Mouse (Mus musculus) neural tube, embryonic 13.5 days (tissue): ENCODE measurements around the gene Gm5105. TPM values are rescaled to one million over a fixed set of nuclear protein-coding genes. Genes with fewer than 3 reads are reported as not detected.

Source experiments
- ATAC-seq: fragments of 200-750 bp; cut with Nextera tagmentation; 2 replicates; pipeline ENCODE4 v1.8.0; 2017; ENCODE audit warnings: low read depth, mild to moderate bottlenecking, moderate TSS enrichment, moderate library complexity
- H3K27ac ChIP-seq: fragments of 300-500 bp; sonication (generic); replicated peaks from 2 replicates; pipeline ENCODE4 v1.5.1; 2015; ENCODE audit warnings: moderate library complexity, mild to moderate bottlenecking, inconsistent platforms
- H3K27me3 ChIP-seq: fragments of 300-500 bp; sonication (generic); 2 replicates; pipeline ENCODE4 v1.6.1; 2015; ENCODE audit warnings: mild to moderate bottlenecking, inconsistent platforms
- H3K36me3 ChIP-seq: fragments of 300-500 bp; sonication (generic); 2 replicates; pipeline ENCODE4 v1.6.1; 2015; ENCODE audit warnings: mild to moderate bottlenecking, inconsistent platforms
- H3K4me1 ChIP-seq: fragments of 300-500 bp; sonication (generic); replicated peaks from 2 replicates; pipeline ENCODE4 v1.6.1; 2015; ENCODE audit warnings: inconsistent platforms
- H3K4me2 ChIP-seq: fragments of 300-500 bp; sonication (generic); 2 replicates; pipeline ENCODE4 v1.6.1; 2015; ENCODE audit warnings: inconsistent platforms, mild to moderate bottlenecking, moderate library complexity
- H3K4me3 ChIP-seq: fragments of 300-500 bp; sonication (generic); 2 replicates; pipeline ENCODE4 v1.5.1; 2015; ENCODE audit warnings: mild to moderate bottlenecking, inconsistent platforms
- H3K9ac ChIP-seq: fragments of 300-500 bp; sonication (generic); 2 replicates; pipeline ENCODE4 v1.6.1; 2015; ENCODE audit warnings: moderate library complexity, mild to moderate bottlenecking, inconsistent platforms
- H3K9me3 ChIP-seq: fragments of 300-500 bp; sonication (generic); 2 replicates; pipeline ENCODE4 v1.6.1; 2016; ENCODE audit warnings: inconsistent platforms
- WGBS: fragments of 180-500 bp; shearing (Covaris S2); methylation state at CpG from one replicate; pipeline ENCODE4 v1.1.7; 2015; 5-methylcytosine and 5-hydroxymethylcytosine counted together
- polyA plus RNA-seq: library from polyadenylated mRNA; unstranded; fragments of >200 nt; fragmentation: Nextera tagmentation; extraction: Ambion mirVana; gene quantifications from 2 replicates; pipeline ENCODE4 v1.2.1, GENCODE M21; 2015

The Gm5105 gene
- polyA plus RNA-seq, 1 experiment from 2014 or later, result 0.15 TPM

DNA sequence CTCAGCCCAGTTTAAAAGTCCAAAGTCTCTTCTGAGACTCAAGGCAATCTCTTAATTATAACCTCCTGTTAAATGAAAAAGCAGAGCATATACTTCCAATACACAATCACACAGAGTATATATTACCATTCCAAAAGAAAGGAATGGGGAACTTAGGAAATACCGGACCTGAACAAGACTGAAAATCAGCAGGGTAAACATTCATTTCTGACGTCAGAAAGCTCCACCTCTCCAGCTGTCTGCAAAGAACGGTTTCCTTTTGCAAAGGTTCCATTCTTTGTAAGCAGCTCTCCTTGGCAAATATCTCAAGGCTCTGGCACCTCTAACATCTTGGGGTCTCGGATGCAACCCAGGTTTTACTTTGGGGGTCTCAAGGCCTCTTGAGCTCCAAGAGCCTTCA is 54.8 kb downstream of the Gm5105 start:
- Histone ChIP-seq H3K4me1 (peaks cover 2% of the 10 kb centered on the region; the same call in 1 of the 2 replicates), H3K9me3 (no peaks in the 10 kb centered on the region), H3K9ac (no peak overlapping the region), H3K4me2 (no peak overlapping the region), H3K27me3 (no peaks in the 10 kb centered on the region), H3K27ac (no peak overlapping the region), H3K36me3 (no peaks in the 10 kb centered on the region), H3K4me3 (no peak overlapping the region)
- 67% methylated on average over 4 of the region's 4 CpGs for WGBS
- no peak for ATAC-seq

DNA sequence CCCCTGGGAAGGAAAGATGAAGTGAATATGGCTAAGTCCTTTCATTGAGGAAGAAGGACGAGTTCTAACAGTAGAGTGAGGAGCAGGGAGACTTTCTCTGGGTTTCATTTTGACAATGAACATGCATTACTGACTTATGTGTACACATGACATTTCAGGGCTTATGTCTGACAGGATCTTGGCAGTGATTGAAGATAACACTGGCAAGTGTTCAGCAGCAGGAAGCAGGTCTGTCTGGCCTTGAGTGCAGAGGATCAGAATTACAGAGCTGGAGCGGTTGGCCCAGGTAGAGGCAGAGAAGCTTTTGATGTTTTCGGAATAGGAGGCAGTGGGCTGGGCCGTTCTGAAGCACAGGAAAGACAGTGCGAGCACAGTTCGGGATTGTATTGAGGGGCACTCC is 59.0 kb downstream of the Gm5105 start:
- no peaks in the 10 kb centered on the region for H3K4me1 ChIP-seq
- 82% methylated on average over 6 of the region's 6 CpGs for WGBS
- H3K9me3 ChIP-seq, result peaks cover 6% of the 10 kb centered on the region
- no peak overlapping the region for H3K4me2 ChIP-seq
- no peak overlapping the region for H3K9ac ChIP-seq
- no peak overlapping the region for H3K4me3 ChIP-seq
- no peaks in the 10 kb centered on the region for H3K36me3 ChIP-seq
- H3K27me3 ChIP-seq, result no peaks in the 10 kb centered on the region
- no peak for ATAC-seq
- no peak overlapping the region for H3K27ac ChIP-seq

DNA sequence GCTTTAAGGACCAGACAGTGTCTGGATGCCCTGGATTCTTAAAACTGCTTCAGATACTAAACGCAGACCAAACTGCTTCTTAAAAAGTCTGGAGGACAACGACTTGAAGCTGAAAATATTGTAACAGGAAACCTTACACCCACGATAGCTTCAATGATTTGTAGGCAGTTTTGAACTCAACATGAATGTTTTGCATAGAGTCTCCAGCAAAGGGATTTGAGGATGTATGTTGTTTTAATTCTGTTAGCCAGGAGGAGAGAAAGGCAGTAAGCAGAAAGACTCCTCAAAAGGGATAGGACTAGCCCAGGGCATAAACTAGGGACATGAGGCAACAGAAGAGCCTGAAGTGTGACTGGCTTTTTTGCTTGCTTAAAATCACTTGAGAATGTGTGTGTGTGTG is 60.3 kb downstream of the Gm5105 start:
- no peaks in the 10 kb centered on the region for H3K27me3 ChIP-seq
- H3K4me2 ChIP-seq, result no peak overlapping the region
- no peaks in the 10 kb centered on the region for H3K36me3 ChIP-seq
- no peaks in the 10 kb centered on the region for H3K4me1 ChIP-seq
- H3K27ac ChIP-seq, result no peak overlapping the region
- H3K4me3 ChIP-seq, result no peak overlapping the region
- H3K9me3 ChIP-seq, result peaks cover 6% of the 10 kb centered on the region
- ATAC-seq, result no peak
- WGBS, result 74% methylated on average over 3 of the region's 3 CpGs
- no peak overlapping the region for H3K9ac ChIP-seq

DNA sequence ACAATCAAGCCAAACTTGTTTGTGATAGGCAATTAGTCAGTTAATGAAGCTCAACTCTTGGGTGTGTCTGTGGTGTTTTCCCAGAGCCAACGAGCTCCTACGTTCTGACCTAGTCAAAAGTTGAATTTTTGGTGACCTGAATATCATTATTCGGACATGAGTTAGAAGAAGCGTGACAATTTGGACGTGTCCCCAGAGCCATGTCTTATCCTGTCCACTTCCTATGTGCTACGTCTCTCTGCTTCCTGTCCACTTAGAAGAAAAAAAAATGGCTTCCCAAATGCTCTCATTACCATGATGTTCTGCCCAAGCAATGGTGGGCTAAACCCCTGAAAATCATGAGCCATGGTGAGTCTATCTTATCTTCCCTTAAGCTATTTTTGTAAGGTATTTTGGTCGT is 63.9 kb downstream of the Gm5105 start:
- WGBS, result 83% methylated on average over 7 of the region's 7 CpGs

DNA sequence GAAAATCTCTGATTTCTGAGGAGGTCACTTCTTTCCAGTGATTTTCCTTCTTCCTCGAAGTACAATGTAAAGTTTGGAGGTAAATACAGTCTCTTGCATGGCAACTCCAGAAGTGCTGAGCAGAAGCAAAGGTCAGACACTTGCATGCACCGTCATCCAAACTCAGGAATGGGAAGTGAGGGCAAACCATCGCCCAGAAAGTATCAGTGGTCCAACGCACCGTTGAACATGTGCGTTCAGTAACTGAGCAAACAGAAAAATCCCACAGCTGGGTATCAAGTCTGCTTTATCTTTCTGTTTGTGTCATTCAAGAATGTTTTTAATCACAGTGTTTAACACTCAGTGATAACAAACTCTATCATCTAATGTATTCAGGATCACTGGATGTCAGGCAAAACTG is 64.6 kb downstream of the Gm5105 start:
- H3K4me1 ChIP-seq, result 0 out of 2 replicates have a peak, but pooled peaks cover 6% of the 10 kb centered on the region
- no peak overlapping the region for H3K9ac ChIP-seq
- 87% methylated on average over 6 of the region's 6 CpGs for WGBS
- no peak overlapping the region for H3K4me2 ChIP-seq
- no peak overlapping the region for H3K27ac ChIP-seq
- H3K36me3 ChIP-seq, result no peaks in the 10 kb centered on the region
- no peak for ATAC-seq
- H3K9me3 ChIP-seq, result peaks cover 6% of the 10 kb centered on the region
- H3K27me3 ChIP-seq, result no peaks in the 10 kb centered on the region
- no peak overlapping the region for H3K4me3 ChIP-seq

More for the DNA sequence above, 63.9 kb downstream of the Gm5105 start:
- Histone ChIP-seq H3K9me3 (peaks cover 6% of the 10 kb centered on the region), H3K4me3 (no peak overlapping the region), H3K9ac (no peak overlapping the region), H3K4me2 (no peak overlapping the region), H3K27me3 (no peaks in the 10 kb centered on the region), H3K27ac (no peak overlapping the region), H3K36me3 (no peaks in the 10 kb centered on the region), H3K4me1 (0 out of 2 replicates have a peak, but pooled peaks cover 6% of the 10 kb centered on the region)
- no peak for ATAC-seq

DNA sequence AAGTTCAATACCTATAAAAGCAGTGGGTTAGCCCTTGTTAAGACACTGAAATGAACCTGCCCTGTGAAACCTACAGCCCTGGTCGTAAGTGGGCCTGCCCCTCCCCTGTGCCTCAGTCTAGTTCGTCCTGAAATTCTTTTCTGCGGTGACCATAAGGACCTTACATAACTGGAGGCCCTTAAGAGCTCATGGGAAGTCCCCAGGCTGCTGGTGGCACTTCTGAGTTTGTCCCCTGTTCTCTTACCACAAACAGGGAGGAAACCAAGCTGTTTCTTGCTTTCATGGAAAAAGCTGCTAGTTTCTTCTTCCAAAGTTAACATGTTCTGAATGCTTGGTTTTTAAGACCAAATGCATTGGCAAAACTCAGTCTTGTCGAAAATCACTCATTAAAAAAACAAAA is 65.3 kb downstream of the Gm5105 start:
- Histone ChIP-seq H3K9me3 (peaks cover 6% of the 10 kb centered on the region), H3K36me3 (no peaks in the 10 kb centered on the region), H3K27ac (no peak overlapping the region), H3K27me3 (no peaks in the 10 kb centered on the region), H3K9ac (no peak overlapping the region), H3K4me2 (no peak overlapping the region), H3K4me1 (0 out of 2 replicates have a peak, but pooled peaks cover 6% of the 10 kb centered on the region), H3K4me3 (no peak overlapping the region)
- ATAC-seq, result no peak
- 82% methylated on average over 4 of the region's 4 CpGs for WGBS

DNA sequence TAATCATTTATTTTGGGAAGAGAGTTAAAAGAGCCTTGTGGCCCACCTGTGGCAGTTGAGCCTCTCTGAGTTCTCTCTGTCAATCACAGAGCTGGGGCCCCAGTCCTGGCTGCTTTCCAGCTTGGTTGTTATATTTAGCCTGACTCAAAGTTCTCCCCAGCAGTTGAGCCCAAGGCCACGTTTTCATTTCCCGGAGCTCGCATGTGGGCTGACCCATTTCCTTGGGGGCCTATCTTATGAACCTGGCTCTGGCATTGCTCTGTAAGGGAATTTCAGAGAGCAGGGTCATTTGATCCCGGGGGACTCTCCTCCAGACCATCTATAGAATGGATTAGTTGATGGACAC is 66.5 kb downstream of the Gm5105 start:
- no peak overlapping the region for H3K4me3 ChIP-seq
- H3K9me3 ChIP-seq, result peaks cover 6% of the 10 kb centered on the region
- no peak for ATAC-seq
- no peaks in the 10 kb centered on the region for H3K36me3 ChIP-seq
- H3K27ac ChIP-seq, result no peak overlapping the region
- no peak overlapping the region for H3K4me2 ChIP-seq
- no peak overlapping the region for H3K9ac ChIP-seq
- H3K4me1 ChIP-seq, result 0 out of 2 replicates have a peak, but pooled peaks cover 6% of the 10 kb centered on the region
- H3K27me3 ChIP-seq, result no peaks in the 10 kb centered on the region
- WGBS, result 68% methylated on average over 4 of the region's 4 CpGs

DNA sequence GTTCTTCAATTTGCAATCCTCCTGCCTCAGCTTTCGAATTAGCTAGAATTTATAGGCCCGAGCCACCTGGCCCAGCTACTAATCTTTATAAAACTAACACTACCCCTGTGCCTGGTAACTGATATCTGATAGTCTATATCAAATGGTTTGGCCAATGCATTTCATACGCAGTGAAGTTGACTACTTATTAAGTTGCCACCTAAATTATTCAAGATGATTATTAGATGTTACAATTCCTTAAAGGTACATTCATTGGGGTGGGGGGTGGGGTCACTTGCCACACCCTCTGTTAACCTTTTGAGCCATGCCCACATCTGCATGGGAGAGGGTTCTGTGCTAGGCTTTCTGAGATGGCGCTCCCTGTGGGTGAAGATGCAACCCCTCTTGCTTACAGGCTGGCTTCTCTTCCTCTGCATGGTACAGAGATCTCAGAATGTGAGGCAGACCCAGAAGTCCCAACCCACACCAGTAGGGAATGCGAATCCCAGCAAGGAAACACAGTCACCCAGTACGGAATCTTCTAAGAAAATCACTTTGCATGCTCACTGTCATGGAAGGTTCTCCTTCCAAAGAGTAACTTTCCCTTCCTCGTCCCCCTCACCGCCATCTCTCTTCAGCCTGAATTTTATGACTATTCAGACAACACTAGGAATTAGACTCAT is 67.0 kb downstream of the Gm5105 start:
- ATAC-seq, result no peak
- H3K4me1 ChIP-seq, result 0 out of 2 replicates have a peak, but pooled peaks cover 6% of the 10 kb centered on the region
- H3K9me3 ChIP-seq, result peaks cover 3% of the 10 kb centered on the region
- H3K9ac ChIP-seq, result no peak overlapping the region
- no peaks in the 10 kb centered on the region for H3K27me3 ChIP-seq
- H3K4me3 ChIP-seq, result no peak overlapping the region
- no peaks in the 10 kb centered on the region for H3K36me3 ChIP-seq
- H3K27ac ChIP-seq, result no peak overlapping the region
- no peak overlapping the region for H3K4me2 ChIP-seq
- 92% methylated on average over 8 of the region's 8 CpGs for WGBS

DNA sequence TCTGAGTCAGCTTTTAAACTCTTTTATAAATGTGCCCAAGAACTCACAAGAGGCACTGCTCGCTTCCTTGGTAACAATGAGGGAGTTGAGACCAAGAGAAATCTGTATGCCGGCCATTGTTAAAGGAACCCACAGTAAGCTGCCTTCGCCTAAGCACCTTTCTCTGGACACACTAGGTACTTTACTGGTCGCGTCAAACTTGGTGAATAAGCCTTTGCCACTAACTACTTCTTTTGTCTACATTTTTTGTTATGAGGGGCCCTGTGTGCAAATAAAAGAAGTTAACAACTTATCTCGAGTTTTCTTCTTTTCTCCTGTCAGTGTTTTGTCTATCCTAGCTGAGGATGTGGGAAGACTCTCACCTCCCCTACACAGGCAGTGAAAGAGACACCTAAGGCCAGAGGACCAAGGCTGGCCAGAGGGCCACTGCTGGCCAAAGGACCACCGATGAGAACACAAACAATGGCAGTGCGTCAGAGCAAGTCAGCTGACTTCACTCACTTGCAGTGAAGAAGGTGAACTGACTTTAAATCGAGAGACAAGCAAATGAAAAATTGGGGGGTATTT is 67.9 kb downstream of the Gm5105 start:
- ATAC-seq, result no peak
- 57% methylated on average over 9 of the region's 9 CpGs for WGBS
- H3K4me1 ChIP-seq, result 0 out of 2 replicates have a peak, but pooled peaks cover 6% of the 10 kb centered on the region
- no peaks in the 10 kb centered on the region for H3K36me3 ChIP-seq
- H3K9me3 ChIP-seq, result no peaks in the 10 kb centered on the region
- H3K4me2 ChIP-seq, result no peak overlapping the region
- H3K27me3 ChIP-seq, result no peaks in the 10 kb centered on the region
- no peak overlapping the region for H3K4me3 ChIP-seq
- no peak overlapping the region for H3K27ac ChIP-seq
- no peak overlapping the region for H3K9ac ChIP-seq

Other genes with a start within 250 kb of the Gm5105 start
- 1,003 and 1,122 TPM in 2 replicates for gene H2afz, start 202.9 kb downstream of the Gm5105 start, polyA plus RNA-seq
- 12.9 and 13.0 TPM in 2 replicates for gene Dnajb14, start 199.7 kb downstream of the Gm5105 start, polyA plus RNA-seq
- gene Lamtor3, start 148.9 kb downstream of the Gm5105 start, polyA plus RNA-seq, result 115 and 118 TPM in 2 replicates
- 1.7 TPM in 2 replicates for gene Dapp1, start 85.8 kb downstream of the Gm5105 start, polyA plus RNA-seq
- gene 1110002E22Rik, start 2.3 kb downstream of the Gm5105 start, polyA plus RNA-seq, result 0.13 and 0.22 TPM in 2 replicates
- 7.2 and 9.0 TPM in 2 replicates for gene Trmt10a, start 76.1 kb upstream of the Gm5105 start, polyA plus RNA-seq
- gene Mttp, start 77.6 kb upstream of the Gm5105 start, polyA plus RNA-seq, result 7.6 and 10.4 TPM in 2 replicates
- not detected in 2 replicates for gene 4930579F01Rik, start 126.4 kb upstream of the Gm5105 start, polyA plus RNA-seq
- 0.14 and 0.41 TPM in 2 replicates for gene Adh7, start 150.4 kb upstream of the Gm5105 start, polyA plus RNA-seq
- 3.6 and 7.9 TPM in 2 replicates for gene Adh1, start 193.6 kb upstream of the Gm5105 start, polyA plus RNA-seq
- gene Adh6a, start 245.9 kb upstream of the Gm5105 start, polyA plus RNA-seq, result 0.14 TPM in 1 of 2 replicates, not detected in the other